Mouse (Mus musculus) skeletal muscle tissue, adult 2 months (tissue): ENCODE measurements at regions not wholly inside any gene's neighbourhood (a gene's known extent, or its start where the extent isn't known, plus 50 kb on each side); places are given as distances from the start of the nearest gene placed in this dataset.
"Not testable (repeated sequence)": the region's sequence is repeated elsewhere in the genome, so short reads cannot be mapped to it uniquely, and the experiment has no call there.

Source experiments
- DNase-seq: peaks from one replicate; pipeline ENCODE4 v3.0.0-alpha.2; 2012; ENCODE audit warnings: low read depth, low spot score

- no peak for DNase-seq
These were observed 82.5 kb upstream of the Xcl1 start for GRCm38 (mm10) chr1:165017793-165018192.

- DNase-seq = no peak
These were observed 79.0 kb upstream of the Xcl1 start for GRCm38 (mm10) chr1:165014328-165014727.

GRCm38 (mm10) chr1:165013428-165013827 lies 78.1 kb upstream of the Xcl1 start:
- no peak for DNase-seq

- no peak for DNase-seq
These were observed 77.0 kb upstream of the Xcl1 start for GRCm38 (mm10) chr1:165012376-165012775.

- no peak for DNase-seq
These were observed 64.2 kb upstream of the Xcl1 start for GRCm38 (mm10) chr1:164999515-164999914.

GRCm38 (mm10) chr1:164998621-164999020 lies 63.3 kb upstream of the Xcl1 start:
- DNase-seq = peak; percentile 27

GRCm38 (mm10) chr1:164997660-164998059 lies 62.3 kb upstream of the Xcl1 start:
- no peak for DNase-seq

- DNase-seq = no peak
These were observed 58.9 kb upstream of the Xcl1 start for GRCm38 (mm10) chr1:164994247-164994660.

GRCm38 (mm10) chr1:164993175-164993875 lies 58.0 kb upstream of the Xcl1 start:
- DNase-seq = peak; percentile 38

- DNase-seq = peak; percentile 49
These were observed 53.7 kb upstream of the Xcl1 start for GRCm38 (mm10) chr1:164988982-164989381.

GRCm38 (mm10) chr1:164988191-164988590 lies 52.9 kb upstream of the Xcl1 start:
- DNase-seq = no peak

GRCm38 (mm10) chr1:164985521-164985920 lies 50.2 kb upstream of the Xcl1 start:
- DNase-seq = not testable (repeated sequence)
